Mouse (Mus musculus) cerebellum, adult 2 months (tissue): ENCODE data around the gene Zfp729b. TPM values are rescaled to one million over a fixed set of nuclear protein-coding genes. Genes with fewer than 3 reads are reported as not detected.

ENCODE experiments used
- DNase-seq, 2 experiments: peaks; one replicate each; pipeline ENCODE4 v3.0.0; 2021
- H3K27ac ChIP-seq: fragments of 200-500 bp; 2 replicates; pipeline ENCODE4 v1.5.1; 2012; ENCODE audit warnings: low read length, control low read depth, inconsistent platforms; ENCODE audit not compliant: insufficient read depth
- H3K27me3 ChIP-seq: fragments of 200-500 bp; 2 replicates; pipeline ENCODE4 v1.6.1; 2012; ENCODE audit warnings: inconsistent platforms, mild to moderate bottlenecking, low read length, moderate library complexity; ENCODE audit not compliant: control insufficient read depth, insufficient read depth
- H3K4me1 ChIP-seq: fragments of 200-500 bp; 2 replicates; pipeline ENCODE4 v1.6.1; 2011; ENCODE audit warnings: low read length; ENCODE audit not compliant: control insufficient read depth, insufficient read depth
- H3K4me3 ChIP-seq: fragments of 200-500 bp; replicated peaks from 2 replicates; pipeline ENCODE3; 2011; ENCODE audit warnings: mild to moderate bottlenecking, low read depth, low read length, control low read depth; ENCODE audit not compliant: insufficient read depth
- CTCF ChIP-seq: fragments of 200-500 bp; IDR thresholded peaks from 2 replicates; pipeline ENCODE4 v1.5.1; 2011; ENCODE audit warnings: low read depth, mild to moderate bottlenecking, control low read depth, low read length, moderate library complexity, borderline replicate concordance; ENCODE audit not compliant: insufficient read depth
- POLR2A ChIP-seq: fragments of 200-500 bp; IDR thresholded peaks from 2 replicates; pipeline ENCODE4 v1.6.1; 2011; ENCODE audit warnings: low read length, control low read depth, borderline replicate concordance; ENCODE audit not compliant: insufficient read depth
- WGBS: fragments of 180-500 bp; shearing (Covaris S2); methylation state at CpG from one replicate; pipeline ENCODE4 v1.1.7; 2018; 5-methylcytosine and 5-hydroxymethylcytosine counted together
- polyA plus RNA-seq: library from polyadenylated mRNA; depleted of rRNA; stranded (reverse); fragments of >200 nt; gene quantifications from 2 replicates; pipeline ENCODE4 v1.2.3, GENCODE M21; 2012; rRNA removed

Zfp729b gene
- polyA plus RNA-seq, 1 experiment, result 3.8 TPM

GRCm38 (mm10) chr13:67545941-67546340 is 63.6 kb downstream of the Zfp729b start:
- TF ChIP-seq POLR2A, result no peak
- TF ChIP-seq CTCF, result no peak
- H3K4me1 ChIP-seq, result no peaks in the 10 kb centered on the region

More at GRCm38 (mm10) chr13:67545941-67546340, 63.6 kb downstream of the Zfp729b start:
- WGBS, result 82% methylated on average over 1 of the region's 1 CpGs
- no peak overlapping the region for H3K4me3 ChIP-seq
- no peak overlapping the region for H3K27ac ChIP-seq
- H3K27me3 ChIP-seq, result no peaks in the 10 kb centered on the region
- no peak for DNase-seq

Other genes starting within 250 kb of the Zfp729b start
- gene Gm28044, start 249.2 kb downstream of the Zfp729b start, polyA plus RNA-seq, result 0.43 TPM in 1 of 2 replicates, not detected in the other
- 0.44 and 0.59 TPM in 2 replicates for gene Zfp953, start 249.1 kb downstream of the Zfp729b start, polyA plus RNA-seq
- gene Gm28041, start 234.0 kb downstream of the Zfp729b start, polyA plus RNA-seq, result not detected in 2 replicates
- 0.30 and 0.77 TPM in 2 replicates for gene Zfp456, start 233.9 kb downstream of the Zfp729b start, polyA plus RNA-seq
- 2.9 and 3.2 TPM in 2 replicates for gene Zfp429, start 209.9 kb downstream of the Zfp729b start, polyA plus RNA-seq
- 0.97 and 1.0 TPM in 2 replicates for gene Zfp459, start 188.3 kb downstream of the Zfp729b start, polyA plus RNA-seq
- gene Zfp874a, start 158.1 kb downstream of the Zfp729b start, polyA plus RNA-seq, result 7.4 and 8.4 TPM in 2 replicates
- 10.0 and 12.6 TPM in 2 replicates for gene Zfp874b, start 125.4 kb downstream of the Zfp729b start, polyA plus RNA-seq
- gene Zfp58, start 109.2 kb downstream of the Zfp729b start, polyA plus RNA-seq, result 7.1 and 7.7 TPM in 2 replicates
- gene Gm26965, start 83.6 kb downstream of the Zfp729b start, polyA plus RNA-seq, result not detected in 2 replicates
- gene Zfp87, start 83.5 kb downstream of the Zfp729b start, polyA plus RNA-seq, result 27.9 and 29.0 TPM in 2 replicates
- 6.8 and 7.0 TPM in 2 replicates for gene Zfp748, start 55.9 kb downstream of the Zfp729b start, polyA plus RNA-seq
- not detected in 2 replicates for gene Gm49345, start 28.1 kb upstream of the Zfp729b start, polyA plus RNA-seq
- gene Zfp729a, start 28.1 kb upstream of the Zfp729b start, polyA plus RNA-seq, result 4.2 and 5.1 TPM in 2 replicates
- gene Zfp738, start 77.4 kb upstream of the Zfp729b start, polyA plus RNA-seq, result 11.5 and 13.5 TPM in 2 replicates
- gene Zfp65, start 119.5 kb upstream of the Zfp729b start, polyA plus RNA-seq, result 4.4 and 4.9 TPM in 2 replicates
- gene Zfp85, start 145.5 kb upstream of the Zfp729b start, polyA plus RNA-seq, result 4.0 and 5.0 TPM in 2 replicates
- 2.8 and 3.3 TPM in 2 replicates for gene Zfp493, start 170.0 kb upstream of the Zfp729b start, polyA plus RNA-seq
- 5.4 and 6.0 TPM in 2 replicates for gene Zfp273, start 204.0 kb upstream of the Zfp729b start, polyA plus RNA-seq
- 10.4 and 12.3 TPM in 2 replicates for gene Gm10037, start 221.4 kb upstream of the Zfp729b start, polyA plus RNA-seq